Comparison of ENCODE assay signal across 17 mouse cellular contexts in genomic region chr6:88772041-88772440, GRCm38 (mm10). TPM values are rescaled to one million over a fixed set of nuclear protein-coding genes. Genes with fewer than 3 reads are reported as not detected.
DNase-seq lines count a peak whose midpoint lies in the region; ATAC-seq lines count a peak whose summit lies in the region.
"Had no signal": no experiment of that assay in that cellular context is flagged by ENCODE, and none has a peak within 500 bp of the region (broad histone marks: within the 10 kb centered on the region; RNA-seq: fewer than 3 reads in every experiment).

No protein-coding gene starts in this region.

- ATAC-seq in heart, embryonic 15.5 days (replicated peaks; ENCODE audit: insufficient number of reproducible peaks, insufficient read depth, low FRiP score, low read depth) = no peak
- no peak for ATAC-seq in hindbrain, embryonic 14.5 days (ENCODE audit: low FRiP score)
- ATAC-seq: lung, postnatal 0 days; midbrain, embryonic 16.5 days had no signal

- WGBS in heart, embryonic 15.5 days = 66% methylated on average over 13 of the region's 13 CpGs
- WGBS in limb, embryonic 10.5 days = 85% methylated on average over 13 of the region's 13 CpGs
- 86% methylated on average over 13 of the region's 13 CpGs for WGBS in hindbrain, embryonic 14.5 days

- no peak overlapping the region for H3K4me2 ChIP-seq in heart, embryonic 15.5 days
- H3K4me2 ChIP-seq in hindbrain, embryonic 14.5 days (replicated peaks) = no peak overlapping the region
- H3K4me2 ChIP-seq: embryonic facial prominence, embryonic 12.5 days had no signal

- intact Hi-C loops in heart, postnatal 36 days (cut with DNase I) = no loop called here

- H3K36me3 ChIP-seq in heart, embryonic 15.5 days = no peaks in the 10 kb centered on the region
- no peaks in the 10 kb centered on the region for H3K36me3 ChIP-seq in limb, embryonic 10.5 days
- H3K36me3 ChIP-seq in hindbrain, embryonic 14.5 days (replicated peaks; ENCODE audit: control insufficient read depth, insufficient read depth) = no peaks in the 10 kb centered on the region
- H3K36me3 ChIP-seq: embryonic facial prominence, embryonic 12.5 days; hindbrain, embryonic 10.5 days; midbrain, embryonic 10.5 days had no signal

- peak overlapping the region; percentile 13; the same call in 1 of the 2 replicates for H3K27ac ChIP-seq in heart, embryonic 15.5 days
- 0 out of 2 replicates have a peak overlapping the region, but pooled peaks have one; percentile 27 for H3K27ac ChIP-seq in limb, embryonic 10.5 days
- H3K27ac ChIP-seq in hindbrain, embryonic 14.5 days = no peak overlapping the region
- H3K27ac ChIP-seq: embryonic facial prominence, embryonic 12.5 days; hindbrain, embryonic 10.5 days; midbrain, embryonic 10.5 days had no signal

- H3K9ac ChIP-seq in heart, embryonic 15.5 days = no peak overlapping the region
- no peak overlapping the region for H3K9ac ChIP-seq in hindbrain, embryonic 14.5 days
- H3K9ac ChIP-seq: embryonic facial prominence, embryonic 12.5 days had no signal

- peaks cover 22% of the 10 kb centered on the region for H3K4me1 ChIP-seq in heart, embryonic 15.5 days (replicated peaks)
- H3K4me1 ChIP-seq in limb, embryonic 10.5 days = peaks cover 18% of the 10 kb centered on the region
- H3K4me1 ChIP-seq in hindbrain, embryonic 14.5 days (replicated peaks; ENCODE audit: control insufficient read depth, insufficient read depth, low read length) = no peaks in the 10 kb centered on the region

- no peak for DNase-seq in heart, postnatal 36 days
- DNase-seq in urinary bladder, postnatal 14 days (ENCODE audit: low spot score) = peak; percentile 40
- no peak for DNase-seq in urinary bladder, adult 2 months (ENCODE audit: low spot score)
- DNase-seq in limb, embryonic 10.5 days (ENCODE audit: low spot score) = no peak
- DNase-seq in hindbrain, embryonic 14.5 days (ENCODE audit: low spot score) = no peak
- no peak for DNase-seq in spleen, adult 12 weeks (ENCODE audit: low spot score)
- DNase-seq: adrenal gland, postnatal 10 days; cerebellum, adult 18-20 months; cerebellum, postnatal 14 days; kidney, postnatal 4 days; layer of hippocampus, adult 9-11 months had no signal

- no peak overlapping the region for H3K4me3 ChIP-seq in heart, embryonic 15.5 days
- no peak overlapping the region for H3K4me3 ChIP-seq in limb, embryonic 10.5 days
- no peak overlapping the region for H3K4me3 ChIP-seq in hindbrain, embryonic 14.5 days (replicated peaks; ENCODE audit: low read length)
- H3K4me3 ChIP-seq: embryonic facial prominence, embryonic 12.5 days; hindbrain, embryonic 10.5 days; midbrain, embryonic 10.5 days had no signal

- H3K27me3 ChIP-seq in heart, embryonic 15.5 days = no peaks in the 10 kb centered on the region
- H3K27me3 ChIP-seq in limb, embryonic 10.5 days (ENCODE audit: low read depth, poor library complexity, severe bottlenecking) = no peaks in the 10 kb centered on the region
- no peaks in the 10 kb centered on the region for H3K27me3 ChIP-seq in hindbrain, embryonic 14.5 days (ENCODE audit: control insufficient read depth, insufficient read depth, low read length)
- H3K27me3 ChIP-seq: embryonic facial prominence, embryonic 12.5 days had no signal

- no peaks in the 10 kb centered on the region for H3K9me3 ChIP-seq in heart, embryonic 15.5 days (replicated peaks)
- no peaks in the 10 kb centered on the region for H3K9me3 ChIP-seq in limb, embryonic 10.5 days (replicated peaks)
- H3K9me3 ChIP-seq in hindbrain, embryonic 14.5 days (ENCODE audit: control insufficient read depth, low read length) = no peaks in the 10 kb centered on the region
- H3K9me3 ChIP-seq: embryonic facial prominence, embryonic 12.5 days; hindbrain, embryonic 10.5 days; midbrain, embryonic 10.5 days had no signal

RNA-seq across cellular contexts. Expression of gene Mgll, which starts 47.8 kb away (rescaled TPM):
- 35.9 and 44.4 TPM in 2 replicates for polyA plus RNA-seq in heart, embryonic 15.5 days (2015; fragmentation: Nextera tagmentation; extraction: Ambion mirVana)
- 100 to 1,000 TPM; 113 to 133 TPM for total RNA-seq in heart, postnatal 36 days (2021)
- polyA plus RNA-seq in urinary bladder, adult 2 months (2012; rRNA removed) = 66.3 and 69.7 TPM in 2 replicates
- polyA plus RNA-seq in limb, embryonic 10.5 days (2016; fragmentation: Nextera tagmentation; extraction: Ambion mirVana) = 1.6 and 3.3 TPM in 2 replicates
- polyA plus RNA-seq in hindbrain, embryonic 14.5 days (2014; fragmentation: Nextera tagmentation; extraction: Ambion mirVana) = 51.1 and 51.3 TPM in 2 replicates
